Mouse (Mus musculus) myocyte (in vitro differentiated cells): ENCODE measurements around the gene Bicd2. TPM values are rescaled to one million over a fixed set of nuclear protein-coding genes. Genes with fewer than 3 reads are reported as not detected.
A peak's percentile ranks its signal among the peaks of the same experiment; 100 is the strongest.

Source experiments
- H3K27me3 ChIP-seq: one replicate; pipeline ENCODE4 v1.6.1; 2011; ENCODE audit not compliant: control insufficient read depth, insufficient read depth, insufficient read length
- H3K36me3 ChIP-seq: one replicate; pipeline ENCODE4 v1.6.1; 2011; ENCODE audit not compliant: control insufficient read depth, insufficient read depth
- H3K4me2 ChIP-seq: one replicate; pipeline ENCODE4 v1.6.1; 2011; ENCODE audit warnings: low read depth, control low read depth
- H3K4me3 ChIP-seq: one replicate; pipeline ENCODE4 v1.5.1; 2011; ENCODE audit warnings: mild to moderate bottlenecking, control low read depth, moderate library complexity
- H3K79me2 ChIP-seq: one replicate; pipeline ENCODE4 v1.6.1; 2011; ENCODE audit not compliant: control insufficient read depth, insufficient read depth
- H3ac ChIP-seq: one replicate; pipeline ENCODE4 v1.6.1; 2011; ENCODE audit not compliant: control insufficient read depth, insufficient read length
- CEBPB ChIP-seq: IDR thresholded peaks from 2 replicates; pipeline ENCODE4 v1.6.1; 2011; ENCODE audit warnings: mild to moderate bottlenecking, moderate library complexity; ENCODE audit not compliant: poor library complexity, insufficient read depth, severe bottlenecking
- E2F4 ChIP-seq: IDR thresholded peaks from one replicate; pipeline ENCODE4 v1.6.1; 2011; ENCODE audit warnings: mild to moderate bottlenecking, control low read depth, moderate library complexity; ENCODE audit not compliant: insufficient read depth
- MAX ChIP-seq: IDR thresholded peaks from one replicate; pipeline ENCODE4 v1.6.1; 2011; ENCODE audit warnings: low read depth, mild to moderate bottlenecking, control low read depth
- MYOD1 ChIP-seq, 3 experiments: IDR thresholded peaks; one replicate each; pipeline ENCODE4 v1.6.1; 2011; ENCODE audit warnings: control low read depth in 2 of 3, low read depth in 2 of 3, mild to moderate bottlenecking in 2 of 3, moderate library complexity in 1 of 3; ENCODE audit not compliant: insufficient read length in 2 of 3, control insufficient read depth in 1 of 3
- MYOG ChIP-seq, 3 experiments: IDR thresholded peaks; one replicate each; pipeline ENCODE4 v1.6.1; 2011; ENCODE audit warnings: control low read depth in 2 of 3, low read depth in 2 of 3, mild to moderate bottlenecking in 2 of 3; ENCODE audit not compliant: insufficient read length in 2 of 3, control insufficient read depth in 1 of 3, insufficient read depth in 1 of 3
- POLR2A ChIP-seq: IDR thresholded peaks from one replicate; pipeline ENCODE4 v1.6.1; 2011; ENCODE audit warnings: low read depth, mild to moderate bottlenecking, control low read depth, moderate library complexity; ENCODE audit not compliant: insufficient read length
- POLR2AphosphoS2 ChIP-seq: IDR thresholded peaks from one replicate; pipeline ENCODE4 v1.6.1; 2011; ENCODE audit warnings: low read depth, control low read depth; ENCODE audit not compliant: insufficient read length
- REST ChIP-seq: IDR thresholded peaks from one replicate; pipeline ENCODE4 v1.6.1; 2011; ENCODE audit warnings: mild to moderate bottlenecking, control low read depth, moderate library complexity; ENCODE audit not compliant: insufficient read depth, insufficient read length
- SRF ChIP-seq: IDR thresholded peaks from one replicate; pipeline ENCODE4 v1.6.1; 2011; ENCODE audit warnings: low read depth; ENCODE audit not compliant: control insufficient read depth, insufficient read length
- TCF12 ChIP-seq: IDR thresholded peaks from one replicate; pipeline ENCODE4 v1.6.1; 2011; ENCODE audit warnings: mild to moderate bottlenecking, control low read depth; ENCODE audit not compliant: poor library complexity, insufficient read depth, severe bottlenecking
- TCF3 ChIP-seq: IDR thresholded peaks from one replicate; pipeline ENCODE4 v1.6.1; 2011; ENCODE audit warnings: low read depth, control low read depth; ENCODE audit not compliant: insufficient read length
- USF1 ChIP-seq: IDR thresholded peaks from one replicate; pipeline ENCODE4 v1.6.1; 2011; ENCODE audit warnings: low read depth, mild to moderate bottlenecking, control low read depth, moderate library complexity
- polyA plus RNA-seq: library from polyadenylated mRNA; unstranded; fragments of >200 nt; fragmentation: generic; extraction: Trizol; gene quantifications from one replicate; pipeline ENCODE4 v1.2.1, GENCODE M21; 2012; ENCODE audit warnings: missing spikeins

The Bicd2 gene
- polyA plus RNA-seq, 1 experiment: 94.9 TPM

GRCm38 (mm10) chr13:49341831-49342722 lies 692 bp downstream of the Bicd2 start:
- TF ChIP-seq MYOD1 (IDR thresholded peaks at IDR 0.05; ENCODE audit: control insufficient read depth in 1 of 3, insufficient read length in 2 of 3, low read depth in 2 of 3) (no peak), REST (no peak), SRF (no peak), E2F4 (no peak), POLR2A (peak; percentile 64), TCF3 (no peak), USF1 (no peak), TCF12 (no peak), POLR2AphosphoS2 (peak; percentile 55), MYOG (IDR thresholded peaks at IDR 0.05; ENCODE audit: control insufficient read depth in 1 of 3, insufficient read depth in 1 of 3, insufficient read length in 2 of 3, low read depth in 2 of 3) (peak in 1 of 3 experiments; percentile 13), MAX (no peak), CEBPB (peak; percentile 24; the same call in 1 of the 2 replicates)
- Histone ChIP-seq H3K4me2 (peak overlapping the region; percentile 93), H3K27me3 (no peaks in the 10 kb centered on the region), H3K4me3 (peak overlapping the region; percentile 94), H3K36me3 (no peaks in the 10 kb centered on the region), H3ac (peak overlapping the region; percentile 69), H3K79me2 (peaks cover 64% of the 10 kb centered on the region)

GRCm38 (mm10) chr13:49342723-49343100 lies 1.3 kb downstream of the Bicd2 start:
- TF ChIP-seq TCF3 (no peak), POLR2AphosphoS2 (no peak), MYOG (IDR thresholded peaks at IDR 0.05; ENCODE audit: control insufficient read depth in 1 of 3, insufficient read depth in 1 of 3, insufficient read length in 2 of 3, low read depth in 2 of 3) (no peak), MYOD1 (IDR thresholded peaks at IDR 0.05; ENCODE audit: control insufficient read depth in 1 of 3, insufficient read length in 2 of 3, low read depth in 2 of 3) (no peak), CEBPB (no peak), TCF12 (no peak), SRF (no peak), E2F4 (no peak), POLR2A (no peak), MAX (no peak), USF1 (no peak), REST (no peak)
- Histone ChIP-seq H3K79me2 (peaks cover 71% of the 10 kb centered on the region), H3K4me3 (peak overlapping the region; percentile 94), H3K27me3 (no peaks in the 10 kb centered on the region), H3K4me2 (peak overlapping the region; percentile 93), H3ac (peak overlapping the region; percentile 69), H3K36me3 (no peaks in the 10 kb centered on the region)

GRCm38 (mm10) chr13:49344567-49344966 lies 3.2 kb downstream of the Bicd2 start:
- H3K79me2 ChIP-seq: peaks cover 89% of the 10 kb centered on the region
- no peaks in the 10 kb centered on the region for H3K36me3 ChIP-seq
- H3K4me2 ChIP-seq: peak overlapping the region; percentile 93
- H3K27me3 ChIP-seq: no peaks in the 10 kb centered on the region
- H3ac ChIP-seq: peak overlapping the region; percentile 20
- no peak for TF ChIP-seq MYOG (IDR thresholded peaks at IDR 0.05; ENCODE audit: control insufficient read depth in 1 of 3, insufficient read depth in 1 of 3, insufficient read length in 2 of 3, low read depth in 2 of 3)
- TF ChIP-seq E2F4: no peak
- TF ChIP-seq MYOD1 (IDR thresholded peaks at IDR 0.05; ENCODE audit: control insufficient read depth in 1 of 3, insufficient read length in 2 of 3, low read depth in 2 of 3): peak in 1 of 3 experiments; percentile 23
- no peak for TF ChIP-seq SRF
- no peak for TF ChIP-seq TCF3
- peak; percentile 52 for TF ChIP-seq POLR2AphosphoS2
- no peak for TF ChIP-seq CEBPB
- no peak for TF ChIP-seq TCF12
- TF ChIP-seq REST: no peak
- peak; percentile 39 for TF ChIP-seq POLR2A
- no peak for TF ChIP-seq USF1
- TF ChIP-seq MAX: no peak
- peak overlapping the region; percentile 94 for H3K4me3 ChIP-seq

DNA sequence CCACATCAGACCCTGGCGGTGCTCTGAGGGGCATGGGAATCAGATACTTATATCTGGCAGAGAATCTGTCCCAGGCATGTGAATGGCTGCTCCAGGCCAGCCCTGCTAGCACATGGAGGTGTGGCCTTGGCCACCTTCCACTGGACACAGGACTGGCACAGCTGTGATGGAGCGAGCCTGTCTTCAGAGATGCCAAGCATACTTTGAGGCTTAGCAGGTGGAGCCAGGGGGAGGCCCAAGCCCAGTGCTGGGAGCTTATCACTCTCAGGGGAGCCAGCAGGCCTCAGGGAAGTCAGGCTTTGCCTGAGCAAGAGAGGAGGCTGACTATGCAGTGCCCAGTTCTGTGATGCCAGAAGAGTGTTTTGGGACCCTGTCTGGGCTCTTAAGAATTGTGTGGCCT lies 4.1 kb downstream of the Bicd2 start:
- Histone ChIP-seq H3K79me2 (peaks cover 92% of the 10 kb centered on the region), H3K36me3 (no peaks in the 10 kb centered on the region), H3K4me2 (peak overlapping the region; percentile 93), H3ac (no peak overlapping the region), H3K4me3 (peak overlapping the region; percentile 94), H3K27me3 (no peaks in the 10 kb centered on the region)
- TF ChIP-seq TCF3 (peak; percentile 94), USF1 (no peak), MYOD1 (IDR thresholded peaks at IDR 0.05; ENCODE audit: control insufficient read depth in 1 of 3, insufficient read length in 2 of 3, low read depth in 2 of 3) (peak; percentile 78 to 99 (median 99)), SRF (no peak), POLR2AphosphoS2 (peak; percentile 33), MAX (no peak), CEBPB (no peak), POLR2A (peak; percentile 24), TCF12 (peak; percentile 92), MYOG (IDR thresholded peaks at IDR 0.05; ENCODE audit: control insufficient read depth in 1 of 3, insufficient read depth in 1 of 3, insufficient read length in 2 of 3, low read depth in 2 of 3) (peak; percentile 95 to 99 (median 98))
